Mouse (Mus musculus) brain, embryonic 14.5 days (tissue): ENCODE measurements around the gene Car1.

Experiments
- CTCF ChIP-seq: fragments of 200-500 bp; IDR thresholded peaks from 2 replicates; pipeline ENCODE4 v1.5.1; 2012; ENCODE audit warnings: inconsistent platforms, mild to moderate bottlenecking, moderate library complexity, borderline replicate concordance; ENCODE audit not compliant: insufficient read depth, insufficient read length; ENCODE audit errors: extremely low read depth
- POLR2A ChIP-seq: fragments of 200-500 bp; IDR thresholded peaks from 2 replicates; pipeline ENCODE4 v1.6.1; 2012; ENCODE audit warnings: mild to moderate bottlenecking, inconsistent platforms, borderline replicate concordance; ENCODE audit not compliant: poor library complexity, insufficient read depth, insufficient read length, severe bottlenecking; ENCODE audit errors: extremely low read depth

- no peak for TF ChIP-seq POLR2A
- TF ChIP-seq CTCF: no peak
These were observed 23.2 kb upstream of the Car1 start for GRCm38 (mm10) chr3:14831219-14831835.
